Mouse (Mus musculus) E14TG2a.4 (cell line): Measurements from ENCODE around the gene Shroom3.

Experiments used
- H3K27me3 ChIP-seq: 2 replicates; pipeline ENCODE4 v1.6.1; 2014; ENCODE audit warnings: low read length, control low read depth; ENCODE audit not compliant: insufficient read depth
- H3K36me3 ChIP-seq: 2 replicates; pipeline ENCODE4 v1.6.1; 2014; ENCODE audit warnings: low read length, control low read depth; ENCODE audit not compliant: insufficient read depth
- H3K4me1 ChIP-seq: replicated peaks from 2 replicates; pipeline ENCODE4 v1.6.1; 2014; ENCODE audit warnings: low read depth, low read length, control low read depth
- H3K4me3 ChIP-seq: replicated peaks from 2 replicates; pipeline ENCODE4 v1.5.1; 2014; ENCODE audit warnings: mild to moderate bottlenecking, low read length
- H3K9me3 ChIP-seq: 2 replicates; pipeline ENCODE4 v1.6.1; 2014; ENCODE audit warnings: low read length, control low read depth
- CTCF ChIP-seq: conservative IDR thresholded peaks from 2 replicates; pipeline ENCODE4 v1.5.1; 2014; ENCODE audit warnings: low read length
- NANOG ChIP-seq: IDR thresholded peaks from 2 replicates; pipeline ENCODE4 v1.6.1; 2014; ENCODE audit warnings: borderline replicate concordance, low read length, mixed read lengths
- POU5F1 ChIP-seq: IDR thresholded peaks from 2 replicates; pipeline ENCODE4 v1.6.1; 2014; ENCODE audit warnings: low read length, borderline replicate concordance

The Shroom3 gene

DNA sequence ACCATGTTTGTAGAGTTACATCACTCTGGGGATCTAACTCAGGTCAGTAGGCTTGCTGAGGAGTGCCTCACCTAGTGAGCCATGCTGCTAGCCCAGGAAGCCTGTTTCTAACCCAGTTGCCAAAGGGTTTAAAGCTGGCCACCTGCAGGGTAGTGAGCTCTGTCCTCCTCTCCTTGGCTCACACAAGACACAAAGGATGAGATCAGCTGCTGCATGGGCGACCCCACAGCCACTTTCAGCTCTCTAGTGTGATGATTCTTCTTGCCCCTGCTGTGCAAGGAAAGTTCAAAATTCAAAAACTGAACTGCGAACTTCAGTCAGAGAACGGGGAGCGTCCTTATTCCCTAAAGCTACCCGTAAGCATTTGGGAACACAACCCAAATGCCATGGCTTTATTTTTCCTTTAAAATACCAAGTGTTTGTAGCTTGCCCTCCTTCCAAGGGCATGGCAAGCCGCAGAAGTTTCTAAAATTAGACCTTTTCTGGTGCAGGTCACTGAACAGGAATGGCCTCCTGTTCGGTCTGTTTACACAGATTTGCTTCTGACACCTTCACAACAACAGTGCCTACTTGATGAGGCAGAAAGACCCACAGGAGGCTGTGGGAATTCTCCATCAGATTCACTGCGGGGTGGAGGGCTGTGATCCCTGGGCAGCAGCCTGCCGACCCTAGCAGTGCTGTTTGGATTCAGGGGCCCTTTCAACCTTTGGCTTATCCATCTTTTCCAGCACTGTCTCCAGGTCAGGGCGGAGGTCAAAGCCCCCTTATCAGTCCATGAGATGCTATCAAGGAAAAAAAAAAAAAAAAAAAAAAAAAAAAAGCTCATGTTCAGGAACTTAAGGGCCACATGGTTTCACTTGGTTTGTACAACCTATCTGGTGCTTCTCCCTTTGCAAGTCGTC, 113.1 kb downstream of the Shroom3 start:
- no peak overlapping the region for H3K4me3 ChIP-seq
- TF ChIP-seq CTCF: no peak
- TF ChIP-seq NANOG: no peak
- no peak for TF ChIP-seq POU5F1
- H3K4me1 ChIP-seq: peaks cover 47% of the 10 kb centered on the region
- no peaks in the 10 kb centered on the region for H3K27me3 ChIP-seq
- H3K36me3 ChIP-seq: no peaks in the 10 kb centered on the region
- H3K9me3 ChIP-seq: peaks cover 7% of the 10 kb centered on the region; the same call in 1 of the 2 replicates

DNA sequence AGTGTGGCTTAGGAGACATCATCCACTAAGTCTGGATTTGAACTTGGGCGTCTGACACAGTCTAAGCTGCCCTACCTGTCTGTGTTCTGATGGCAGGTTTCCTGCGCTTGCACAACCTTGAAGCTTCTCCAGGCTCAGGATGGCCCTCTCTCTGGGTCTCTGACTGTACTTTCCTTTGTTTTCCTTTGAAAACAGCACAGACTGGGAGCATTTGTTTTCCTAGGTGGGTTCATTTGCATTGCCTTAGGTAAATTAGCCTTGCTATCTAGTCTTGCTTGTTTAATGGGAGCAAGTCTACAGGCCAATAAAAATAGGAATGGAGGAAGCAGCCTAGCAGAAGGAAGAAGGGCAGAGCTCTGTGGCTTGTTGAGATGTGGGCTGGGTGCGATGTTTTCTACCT, 114.7 kb downstream of the Shroom3 start:
- H3K4me1 ChIP-seq: peaks cover 47% of the 10 kb centered on the region
- peaks cover 7% of the 10 kb centered on the region; the same call in 1 of the 2 replicates for H3K9me3 ChIP-seq
- H3K27me3 ChIP-seq: no peaks in the 10 kb centered on the region
- no peak overlapping the region for H3K4me3 ChIP-seq
- TF ChIP-seq NANOG (peak; percentile 30; the same call in 1 of the 2 replicates), POU5F1 (no peak)
- no peaks in the 10 kb centered on the region for H3K36me3 ChIP-seq

DNA sequence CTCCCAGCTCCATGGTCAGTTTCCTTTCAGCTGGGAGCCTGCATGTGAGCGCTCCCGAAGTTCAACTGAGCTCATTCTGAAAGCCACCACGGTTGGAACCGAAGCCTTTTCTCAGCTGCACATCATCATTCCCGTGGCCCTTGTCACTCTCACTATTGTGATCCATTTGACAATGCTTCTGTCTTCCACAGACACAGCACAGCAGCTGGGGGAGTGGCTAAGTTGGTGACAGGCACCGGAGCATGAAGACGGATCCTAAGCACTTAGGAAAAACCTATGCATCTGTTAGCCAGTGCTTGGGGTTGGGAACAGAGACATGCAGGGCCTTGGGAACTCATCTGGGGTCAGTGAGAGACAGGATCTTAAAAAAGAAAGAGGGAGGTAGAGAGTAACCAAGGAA, 121.1 kb downstream of the Shroom3 start:
- no peak overlapping the region for H3K4me3 ChIP-seq
- TF ChIP-seq NANOG (no peak), CTCF (no peak), POU5F1 (no peak)

DNA sequence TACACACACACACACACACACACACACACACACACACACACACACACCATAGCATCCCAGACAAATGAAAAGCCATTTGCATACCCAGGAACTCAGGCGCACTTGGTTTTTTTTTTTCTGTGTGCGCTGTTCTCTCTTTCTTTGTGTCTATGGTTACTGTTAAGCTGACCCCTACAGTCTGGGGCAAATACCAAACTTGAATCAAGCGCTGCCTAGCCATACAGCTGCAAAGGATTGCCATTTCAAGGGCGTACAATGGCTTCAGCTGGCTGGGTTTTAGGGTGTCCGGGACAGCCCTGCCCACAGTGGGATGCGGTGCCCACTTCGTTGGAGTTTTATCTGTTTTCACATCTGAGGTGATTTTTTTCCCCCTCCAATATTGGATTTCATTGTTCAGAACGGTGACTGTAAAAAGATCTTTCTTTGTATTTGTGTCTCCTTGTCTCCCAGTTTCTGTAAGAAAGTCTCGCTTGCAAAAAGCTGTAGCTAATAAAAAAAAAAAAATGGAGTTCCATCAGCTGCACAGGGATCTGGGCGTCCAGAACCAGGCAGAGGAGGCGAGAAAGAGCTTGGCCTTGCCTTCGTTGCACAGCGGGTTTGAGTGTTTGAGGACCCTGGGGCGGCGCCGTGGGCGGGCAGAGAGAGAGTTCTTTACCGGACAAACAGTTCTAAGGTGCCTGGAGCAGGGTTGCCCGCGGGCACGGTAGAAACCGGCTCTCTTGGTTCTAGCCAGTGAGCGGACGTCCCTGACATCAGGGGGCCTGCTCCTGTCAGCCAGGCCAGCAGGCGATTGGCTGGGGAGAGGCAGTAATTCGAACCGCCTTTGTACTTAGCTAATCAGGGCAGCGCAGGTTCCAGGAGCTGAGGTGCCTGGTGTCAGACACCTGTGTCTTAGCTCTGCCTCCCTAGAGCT, 125.5 kb downstream of the Shroom3 start:
- no peaks in the 10 kb centered on the region for H3K9me3 ChIP-seq
- H3K4me3 ChIP-seq: peak overlapping the region; percentile 63
- H3K4me1 ChIP-seq: peaks cover 72% of the 10 kb centered on the region
- no peaks in the 10 kb centered on the region for H3K27me3 ChIP-seq
- H3K36me3 ChIP-seq: no peaks in the 10 kb centered on the region
- TF ChIP-seq CTCF: no peak
- no peak for TF ChIP-seq POU5F1
- TF ChIP-seq NANOG: no peak; the same call in 1 of the 2 replicates

More for the DNA sequence above, 121.1 kb downstream of the Shroom3 start:
- Histone ChIP-seq H3K4me1 (peaks cover 40% of the 10 kb centered on the region), H3K36me3 (no peaks in the 10 kb centered on the region), H3K9me3 (no peaks in the 10 kb centered on the region), H3K27me3 (no peaks in the 10 kb centered on the region)

DNA sequence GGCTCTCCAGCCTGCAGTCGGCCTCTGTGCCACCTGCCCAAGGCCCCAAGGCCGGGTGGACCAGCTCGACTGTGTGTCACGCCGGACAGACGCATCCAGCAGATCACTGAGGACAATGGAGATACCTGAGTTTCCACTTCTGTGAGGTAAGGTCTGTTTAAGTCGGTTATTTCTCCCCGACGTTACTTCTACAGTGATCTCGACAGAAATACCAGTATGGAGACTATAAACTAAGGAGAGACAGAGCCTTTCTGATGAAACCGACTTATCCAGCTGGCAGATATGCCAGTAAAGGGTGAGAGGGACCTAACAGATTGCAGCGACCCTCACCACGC, 126.1 kb downstream of the Shroom3 start:
- Histone ChIP-seq H3K27me3 (no peaks in the 10 kb centered on the region), H3K4me3 (peak overlapping the region; percentile 63), H3K9me3 (no peaks in the 10 kb centered on the region), H3K36me3 (no peaks in the 10 kb centered on the region), H3K4me1 (peaks cover 75% of the 10 kb centered on the region)
- TF ChIP-seq NANOG: no peak
- TF ChIP-seq POU5F1: no peak
- no peak for TF ChIP-seq CTCF

DNA sequence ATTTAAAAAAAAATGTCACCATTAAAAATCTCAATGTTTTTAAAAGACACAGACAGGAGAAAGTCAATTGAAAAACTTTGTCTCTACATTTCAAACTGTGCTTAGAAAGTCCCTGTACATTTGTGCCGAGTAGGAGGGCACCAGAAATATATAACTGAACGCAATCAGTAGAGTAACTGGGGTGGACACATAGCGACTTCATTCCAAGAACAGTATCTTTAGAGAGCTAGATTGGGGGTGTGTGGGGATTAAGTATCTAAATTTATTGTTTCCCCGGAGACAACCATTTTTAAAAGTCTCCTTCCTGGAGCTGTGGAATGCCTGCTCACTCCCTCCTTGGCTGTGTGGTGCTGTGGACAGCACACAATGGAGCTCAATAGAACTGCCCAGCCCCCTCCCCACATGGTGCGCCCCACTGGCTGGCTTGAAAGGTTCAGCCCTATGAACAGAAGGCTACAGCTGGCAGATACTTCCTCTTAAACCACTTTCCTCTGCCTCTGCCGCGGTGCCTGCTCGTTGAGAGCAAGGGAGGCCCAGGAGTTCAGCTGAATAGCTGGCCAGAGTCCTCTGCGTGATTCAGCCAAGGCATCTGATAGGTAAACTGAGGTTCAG, 127.8 kb downstream of the Shroom3 start:
- TF ChIP-seq NANOG (no peak), CTCF (no peak), POU5F1 (no peak)
- Histone ChIP-seq H3K4me3 (peak overlapping the region; percentile 17; the same call in 1 of the 2 replicates), H3K9me3 (no peaks in the 10 kb centered on the region), H3K27me3 (no peaks in the 10 kb centered on the region), H3K4me1 (peaks cover 84% of the 10 kb centered on the region), H3K36me3 (no peaks in the 10 kb centered on the region)

DNA sequence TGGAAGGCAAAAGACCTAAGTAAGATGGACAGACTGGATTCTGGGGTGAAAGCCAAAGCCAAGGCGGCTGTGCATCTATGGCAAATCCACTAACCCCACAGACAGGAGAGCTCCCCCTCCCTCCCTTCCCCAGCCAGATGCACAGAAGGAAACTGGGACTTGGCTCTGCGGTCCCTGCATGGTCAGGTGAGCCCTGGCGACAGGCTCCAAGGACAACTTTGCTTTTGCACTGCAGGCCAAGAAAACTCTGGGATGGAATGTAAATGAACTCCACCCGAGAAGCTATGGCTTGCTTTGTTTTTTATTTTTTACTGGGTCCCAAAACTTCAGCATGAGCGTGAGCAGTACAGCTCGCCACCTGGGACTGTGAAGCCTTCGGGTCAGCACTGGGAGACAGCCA, 128.5 kb downstream of the Shroom3 start:
- H3K9me3 ChIP-seq: no peaks in the 10 kb centered on the region
- peaks cover 81% of the 10 kb centered on the region for H3K4me1 ChIP-seq
- peak overlapping the region; percentile 50 for H3K4me3 ChIP-seq
- TF ChIP-seq CTCF (no peak), POU5F1 (no peak), NANOG (no peak)
- no peaks in the 10 kb centered on the region for H3K27me3 ChIP-seq
- no peaks in the 10 kb centered on the region for H3K36me3 ChIP-seq

DNA sequence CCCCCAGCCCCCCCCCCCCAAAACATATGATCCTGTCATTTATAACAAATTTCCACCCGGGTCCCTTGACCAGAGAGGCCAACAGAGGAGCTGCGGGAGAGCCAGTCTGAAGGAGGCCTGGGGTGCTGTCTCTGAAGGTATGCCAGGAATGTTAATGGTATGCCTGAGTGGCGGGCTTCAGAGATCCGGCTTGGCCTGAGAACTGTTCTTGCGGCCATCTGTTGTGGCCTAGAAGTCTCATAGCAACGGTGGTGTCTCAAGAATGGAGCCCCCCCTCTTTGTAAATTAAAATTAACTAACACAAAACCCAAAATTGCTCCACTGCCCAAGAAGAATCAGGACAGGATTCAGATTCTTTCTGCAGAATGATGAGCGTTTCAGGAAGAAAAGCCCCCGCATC, 129.7 kb downstream of the Shroom3 start:
- TF ChIP-seq CTCF: no peak
- TF ChIP-seq POU5F1: no peak
- no peak for TF ChIP-seq NANOG
- no peaks in the 10 kb centered on the region for H3K27me3 ChIP-seq
- H3K36me3 ChIP-seq: no peaks in the 10 kb centered on the region

More for the DNA sequence above, 129.7 kb downstream of the Shroom3 start:
- Histone ChIP-seq H3K4me3 (no peak overlapping the region), H3K9me3 (no peaks in the 10 kb centered on the region), H3K4me1 (peaks cover 75% of the 10 kb centered on the region)
